Mouse (Mus musculus): ENCODE data around the gene Zbtb17.

Gene Zbtb17

DNA sequence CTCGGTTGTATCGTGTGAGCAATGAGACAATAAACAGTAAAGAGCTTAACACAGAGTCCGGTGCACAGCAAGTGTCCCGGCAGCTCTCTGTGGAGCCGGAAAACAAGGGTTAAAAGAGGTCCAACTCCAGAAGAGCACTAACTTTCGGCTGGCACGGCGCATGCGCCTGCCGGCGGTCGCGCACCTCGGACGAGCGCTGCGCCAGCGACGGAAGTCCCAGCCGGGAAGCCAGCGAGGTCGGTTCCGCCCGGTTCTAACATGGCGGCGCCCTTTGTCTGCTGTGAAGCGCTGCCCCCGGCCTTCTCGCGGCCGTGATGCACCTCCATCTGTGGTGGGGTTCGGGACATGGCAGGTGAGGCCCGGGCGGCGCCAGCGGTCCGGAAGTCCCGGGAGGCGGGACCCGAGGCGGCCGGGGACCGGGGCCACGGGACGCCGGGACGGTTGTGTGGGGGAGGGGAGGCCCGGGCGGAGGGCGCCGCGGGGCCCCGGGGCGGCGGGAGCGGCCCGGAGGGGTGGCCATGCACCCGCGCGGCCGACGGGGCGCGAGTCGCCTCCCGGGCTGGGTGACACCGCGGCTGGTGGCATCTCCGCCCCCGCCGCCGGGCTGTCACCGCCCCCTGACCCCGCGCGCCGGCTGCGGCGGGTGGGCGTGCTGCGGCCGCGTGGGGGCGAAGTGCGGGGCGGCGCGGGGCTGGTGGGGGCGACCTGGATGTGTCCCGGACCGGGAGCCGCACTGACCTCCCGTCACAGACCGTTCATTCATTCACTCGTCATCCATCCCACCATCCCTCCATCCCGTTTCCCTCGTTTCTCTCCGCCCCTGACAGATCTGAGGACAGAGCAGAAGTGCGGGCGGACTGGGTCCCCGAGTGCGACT is at the start of gene Zbtb17:
TSS of gene Zbtb17 (plus strand) at position 204 of the 877 bp plus-strand sequence.
- under 1% methylated on average over 98 of the region's 102 CpGs for WGBS

DNA sequence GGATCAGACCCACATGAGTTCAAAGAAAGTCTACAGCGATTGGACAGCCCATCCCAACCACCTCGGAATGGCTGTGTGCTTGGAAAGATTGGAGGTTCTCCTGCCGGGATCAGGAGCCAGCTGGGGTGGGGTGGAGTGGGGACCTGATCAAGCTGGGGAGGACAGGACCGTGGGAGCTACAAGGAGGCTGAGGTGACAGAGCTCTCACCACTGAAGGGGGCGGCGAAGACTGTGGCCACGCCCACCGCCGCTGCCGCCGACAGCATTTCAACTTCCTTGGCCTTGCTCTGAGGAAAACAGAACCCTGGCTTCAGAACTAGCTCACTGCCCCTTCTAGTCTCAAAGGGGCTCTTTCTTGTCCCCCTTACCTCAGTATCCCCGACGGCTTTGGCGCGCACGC is 49.7 kb upstream of the Zbtb17 start:
- WGBS: 32% methylated on average over 16 of the region's 16 CpGs

DNA sequence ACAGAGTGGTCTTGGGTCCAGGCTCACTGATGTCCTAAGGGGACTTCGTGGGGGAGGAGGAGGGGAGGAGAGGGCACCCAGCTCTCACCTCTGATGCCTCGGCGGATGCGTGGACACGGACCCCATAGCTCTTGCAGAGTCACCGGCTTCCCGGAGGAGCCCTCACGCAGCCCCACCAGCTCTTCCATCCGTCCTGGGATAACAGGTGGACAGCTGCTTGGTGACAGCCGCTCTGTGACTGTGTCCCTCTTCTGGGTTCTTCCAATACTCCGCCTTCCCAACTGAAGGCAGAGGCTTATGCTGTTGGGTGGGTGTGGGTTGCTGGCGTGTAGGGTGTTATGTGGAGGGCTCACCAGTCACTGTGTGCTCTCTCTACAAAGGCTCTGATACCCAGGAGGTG is 46.6 kb upstream of the Zbtb17 start:
- WGBS: 72% methylated on average over 12 of the region's 12 CpGs

DNA sequence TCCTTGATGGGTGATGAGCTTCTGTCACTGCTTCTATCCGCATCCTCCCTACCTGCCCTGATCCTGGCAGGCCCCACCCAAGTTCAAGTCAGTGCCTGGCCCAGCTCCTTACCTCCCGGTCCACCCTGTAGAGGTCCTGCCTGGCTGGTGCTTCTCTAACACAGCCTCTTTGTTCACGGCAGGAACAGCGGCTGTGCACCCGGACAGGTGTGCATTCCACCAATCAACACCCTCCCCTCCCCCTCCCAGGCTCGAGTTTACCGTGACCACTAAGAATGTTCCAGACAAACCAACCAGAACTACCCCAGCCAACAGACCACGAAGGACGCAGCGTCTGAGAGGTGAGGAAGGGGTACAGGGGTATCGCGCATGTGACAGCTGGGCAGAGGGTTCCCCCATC is 45.9 kb upstream of the Zbtb17 start, which contains the start of gene Clcnka:
TSS of gene Clcnka (minus strand) at position 180 of the 400 bp plus-strand sequence.
- WGBS: 75% methylated on average over 12 of the region's 12 CpGs

DNA sequence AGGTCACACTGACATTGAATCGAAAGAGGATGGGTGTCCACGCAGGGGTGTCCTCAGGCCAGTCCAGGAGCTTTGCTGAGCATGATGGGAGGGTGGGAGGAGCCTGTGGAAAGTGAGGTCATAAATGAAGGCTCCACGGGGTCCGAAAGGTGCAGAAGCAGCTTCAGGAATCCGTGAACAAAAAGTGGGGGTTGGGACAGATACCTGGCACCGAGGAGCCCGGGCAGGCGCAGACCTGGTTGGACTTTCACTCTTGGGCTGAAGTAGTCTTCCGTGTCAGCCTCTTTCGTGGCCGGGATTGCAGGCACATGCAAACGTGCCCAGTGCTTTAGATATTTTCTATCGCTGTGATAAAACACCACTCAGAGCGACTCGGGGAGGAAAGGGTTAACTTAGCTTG is 44.3 kb upstream of the Zbtb17 start:
- 88% methylated on average over 15 of the region's 15 CpGs for WGBS

DNA sequence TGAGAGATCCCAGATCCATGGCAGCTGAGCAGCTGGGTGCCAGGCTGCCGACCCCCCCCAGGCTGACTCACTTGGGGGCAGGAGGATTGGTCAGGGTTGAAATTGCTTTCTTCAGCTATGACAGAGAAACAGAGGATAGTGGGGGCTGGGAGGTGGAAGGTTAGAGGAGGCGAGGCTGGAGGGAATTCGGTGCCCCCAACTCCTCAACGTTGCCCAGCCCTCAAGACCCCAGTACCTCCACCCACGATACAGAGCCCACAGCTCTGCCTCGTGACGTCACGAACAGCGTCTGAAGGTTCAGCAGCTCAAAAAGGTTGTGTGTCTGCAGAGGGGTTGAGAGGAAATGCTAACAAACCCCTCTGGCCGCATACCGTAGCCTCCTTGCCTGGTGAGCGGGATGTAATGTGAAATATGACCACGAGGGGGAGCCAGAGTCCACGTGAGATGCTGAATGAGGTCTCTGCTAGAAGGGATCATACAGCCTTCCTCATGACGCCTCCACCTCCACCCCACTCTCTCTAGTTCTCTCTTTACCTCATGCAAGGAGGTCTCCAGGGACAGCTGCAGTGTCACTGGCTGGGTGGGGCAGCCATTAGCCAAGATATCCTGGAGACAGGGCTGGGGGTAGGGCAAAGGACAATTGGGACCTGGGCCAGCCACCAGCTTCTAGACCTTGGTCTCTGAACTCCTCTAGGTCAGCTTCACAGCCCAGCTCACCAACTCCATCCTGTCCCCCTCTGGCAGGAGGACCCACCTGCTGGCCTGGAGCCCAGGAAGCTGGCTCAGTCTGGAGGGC is 39.7 kb upstream of the Zbtb17 start:
- 11% methylated on average over 15 of the region's 15 CpGs for WGBS

DNA sequence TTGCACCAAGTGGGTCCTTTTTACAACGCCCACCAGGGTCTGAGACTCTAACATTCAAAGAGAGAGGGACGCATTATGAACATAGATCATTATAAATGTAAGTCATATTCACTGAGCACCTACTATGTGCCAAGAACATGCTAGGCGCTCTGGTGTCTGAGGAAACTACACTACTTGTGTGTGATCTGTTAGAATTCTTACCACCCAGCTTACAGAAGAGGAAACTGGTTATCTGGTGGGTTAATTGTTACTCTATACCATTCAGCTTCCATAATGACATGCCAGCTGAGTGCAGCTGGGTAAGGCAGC is 39.2 kb upstream of the Zbtb17 start:
- 85% methylated on average over 3 of the region's 3 CpGs for WGBS

DNA sequence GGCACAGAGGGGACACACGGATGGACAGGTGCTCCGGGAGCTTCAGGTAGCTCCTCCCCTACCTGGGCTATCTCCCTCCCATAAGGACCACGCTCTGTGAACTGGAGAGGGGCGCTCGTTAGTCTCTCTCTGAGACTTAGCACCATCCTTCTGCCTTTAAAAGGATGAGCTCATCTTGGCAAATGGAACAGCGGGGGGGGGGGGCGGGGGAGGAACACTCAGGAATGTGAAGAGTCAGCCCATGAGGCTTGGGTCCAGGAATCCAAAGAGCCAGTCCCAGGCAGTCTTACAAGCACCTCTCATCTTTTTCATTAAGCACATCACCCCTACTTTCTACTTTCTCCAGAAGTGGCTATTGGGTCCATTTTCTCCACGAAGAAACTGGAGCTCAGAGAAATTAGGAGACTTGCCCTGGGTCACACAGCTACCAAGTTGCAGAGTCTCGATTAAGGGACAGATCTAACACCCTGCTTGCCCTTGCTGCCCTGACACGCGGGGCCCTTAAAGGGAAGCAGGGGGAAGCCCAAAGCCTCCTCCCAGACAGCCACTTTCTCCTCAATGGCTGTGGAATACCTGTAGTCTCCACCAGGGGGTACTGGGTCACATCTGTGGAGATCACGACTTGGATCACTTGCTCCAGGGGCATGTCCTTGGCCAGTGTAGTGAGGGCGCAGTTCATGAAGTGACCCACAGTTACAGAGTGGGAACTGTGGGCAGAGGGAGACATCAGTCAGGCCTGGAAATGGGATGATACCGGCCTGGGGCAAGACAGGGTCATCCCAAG is 37.7 kb upstream of the Zbtb17 start:
- WGBS: 42% methylated on average over 14 of the region's 14 CpGs

DNA sequence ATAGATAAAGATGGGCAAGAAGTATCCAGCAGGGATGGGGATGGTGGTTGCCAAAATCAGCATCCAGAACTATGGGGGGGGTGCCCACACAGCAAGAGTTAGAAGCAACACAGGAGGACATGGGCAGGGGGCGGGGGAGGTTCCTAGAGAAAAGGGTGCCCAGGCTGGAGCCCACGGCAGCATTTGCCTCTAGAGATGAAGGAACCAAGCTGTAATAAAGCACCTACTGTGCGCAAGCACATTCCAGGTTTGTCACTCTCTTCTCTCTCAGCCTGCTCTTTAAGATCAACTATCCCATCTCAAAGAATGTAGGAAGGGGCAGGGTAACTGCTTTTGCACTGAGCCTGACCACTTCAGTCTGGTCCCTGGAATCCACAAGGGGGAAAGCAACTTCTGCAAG is 35.9 kb upstream of the Zbtb17 start:
- 90% methylated on average over 3 of the region's 3 CpGs for WGBS

DNA sequence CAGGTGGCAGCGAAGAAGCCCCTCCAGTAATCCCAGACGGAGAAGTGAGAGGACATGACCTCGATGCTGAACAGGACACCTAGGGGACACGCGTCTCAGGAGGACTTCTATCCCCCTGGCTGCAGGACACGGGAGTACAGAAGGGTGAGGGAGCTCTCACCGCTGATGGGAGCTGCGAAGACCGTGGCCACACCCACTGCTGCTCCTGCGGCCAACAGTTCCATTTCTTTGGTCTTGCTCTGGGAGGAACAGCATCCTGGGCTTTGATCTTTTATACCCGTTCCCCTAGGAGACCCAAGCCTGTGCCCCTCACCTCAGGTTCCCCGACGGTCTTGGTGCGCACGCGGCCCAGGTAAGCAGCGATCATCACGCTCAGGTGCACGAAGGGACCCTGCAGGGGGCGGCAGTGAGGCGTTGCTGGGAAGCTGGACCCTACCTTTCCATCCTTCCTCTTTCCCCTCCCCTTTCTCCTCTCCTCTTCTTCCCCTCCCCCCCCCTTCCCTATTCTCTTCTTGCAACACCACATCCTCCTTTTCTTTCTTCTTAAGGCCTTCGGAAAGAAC is 32.9 kb upstream of the Zbtb17 start:
- 27% methylated on average over 22 of the region's 22 CpGs for WGBS

DNA sequence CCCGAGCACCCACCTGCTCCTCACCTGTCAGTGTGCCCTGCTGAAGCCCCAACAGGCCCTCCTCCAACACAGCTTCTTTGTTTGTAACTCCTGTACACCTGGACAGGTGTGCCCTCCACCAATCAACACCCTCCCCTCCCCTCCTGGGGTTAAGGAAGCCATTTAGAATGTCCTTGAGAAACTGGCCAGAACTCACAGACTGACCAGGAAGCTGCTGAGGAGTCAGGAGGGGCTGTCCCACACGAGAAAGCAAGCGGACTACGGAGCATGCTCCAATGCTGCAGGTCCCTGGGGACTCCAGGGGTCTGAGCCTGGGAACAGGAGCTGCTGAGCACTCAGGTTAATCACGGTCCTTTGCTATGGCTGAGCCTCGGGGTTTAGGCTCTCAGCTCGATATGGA is 28.5 kb upstream of the Zbtb17 start, which contains the start of gene Clcnkb:
TSS of gene Clcnkb (minus strand) at position 91 of the 400 bp plus-strand sequence.
- WGBS: 73% methylated on average over 7 of the region's 7 CpGs

DNA sequence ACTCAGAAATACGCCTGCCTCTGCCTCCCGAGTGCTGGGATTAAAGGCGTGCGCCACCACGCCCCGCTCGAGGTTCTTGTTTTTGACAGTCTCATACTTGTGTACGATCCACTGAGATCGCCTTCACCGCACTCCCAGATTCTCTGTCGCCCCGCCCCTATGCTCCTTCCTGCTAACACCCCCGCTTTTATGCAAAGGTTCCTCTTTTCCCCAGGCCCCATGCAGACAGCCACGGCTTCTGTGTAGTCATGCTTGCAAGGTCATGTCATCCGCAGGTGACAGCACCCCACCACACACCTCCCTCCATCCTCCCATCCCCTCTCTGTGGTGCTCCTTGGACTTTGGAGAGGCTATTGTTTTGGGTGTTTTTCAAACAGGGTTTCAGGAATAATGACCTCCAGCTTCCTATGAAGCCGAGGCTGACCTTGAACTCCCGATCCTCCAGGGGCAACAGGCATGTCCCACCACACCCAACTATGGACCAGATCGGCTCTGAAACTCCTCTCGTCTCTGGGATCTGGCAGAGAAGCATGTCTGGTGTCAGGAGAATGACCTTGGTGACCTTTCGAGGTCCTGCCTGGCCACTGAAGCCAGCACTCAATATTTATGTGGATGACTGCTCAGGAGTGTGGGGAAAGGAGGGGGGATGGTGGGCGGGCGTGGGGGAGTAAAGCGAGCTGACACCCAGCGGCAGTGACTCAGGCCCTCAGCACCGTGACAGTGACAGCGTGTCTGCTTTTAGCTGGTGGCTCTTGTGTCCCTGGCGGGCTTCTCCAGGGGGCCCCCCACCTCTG is 24.9 kb upstream of the Zbtb17 start:
- WGBS: 62% methylated on average over 27 of the region's 27 CpGs

DNA sequence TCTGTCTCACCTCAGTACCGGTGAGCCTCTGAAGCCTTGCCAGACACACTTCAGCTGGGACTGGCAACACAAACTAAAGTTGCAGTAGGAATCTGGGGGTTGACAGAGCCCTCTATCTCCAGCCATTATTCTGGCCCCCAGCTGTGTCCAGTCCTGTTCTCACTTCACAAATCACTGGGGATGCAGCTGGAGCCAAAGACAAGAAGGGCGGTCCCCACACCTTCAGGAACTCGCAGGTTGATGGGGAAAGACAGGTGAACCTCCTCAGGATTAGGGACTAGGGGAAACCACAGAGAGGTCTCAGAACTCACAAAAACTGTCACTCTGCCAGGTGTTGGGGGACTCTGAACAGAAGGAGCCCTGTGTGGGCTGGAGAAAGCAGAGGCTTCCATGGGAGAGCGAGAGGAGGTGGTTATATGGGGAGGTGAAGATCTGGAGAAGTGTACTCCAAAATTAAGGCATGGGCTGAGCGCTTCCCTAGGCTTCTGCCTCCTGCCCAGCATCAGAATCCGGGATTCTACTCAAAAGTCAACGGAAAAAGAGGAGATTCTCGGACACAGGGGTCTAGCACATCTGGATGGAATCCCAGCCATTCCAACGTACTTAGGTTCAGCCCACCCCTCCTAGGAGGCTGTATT is 24.1 kb upstream of the Zbtb17 start, which contains the start of gene Hspb7:
TSS of gene Hspb7 (plus strand) at position 588 of the 638 bp plus-strand sequence.
- WGBS: 47% methylated on average over 9 of the region's 9 CpGs

DNA sequence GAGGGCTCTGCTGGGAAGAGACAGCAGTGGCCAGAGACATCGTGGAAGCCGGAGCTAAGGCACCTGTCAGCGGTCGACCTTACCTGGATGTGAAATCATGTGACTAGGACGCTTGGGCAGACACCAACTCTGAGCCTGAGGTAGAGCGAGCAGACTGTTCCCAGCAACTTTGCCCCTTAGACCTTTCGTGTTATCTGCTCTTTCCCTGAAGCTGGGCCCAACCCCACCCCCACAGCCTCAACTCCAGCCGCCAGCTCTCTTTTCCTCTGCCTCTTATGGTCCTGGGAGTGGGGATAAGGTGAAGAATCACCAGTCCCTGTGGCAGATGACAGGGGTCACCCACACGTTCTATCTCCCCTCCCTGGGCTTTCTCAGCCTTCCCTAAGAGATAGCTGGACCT is 23.6 kb upstream of the Zbtb17 start:
- 77% methylated on average over 9 of the region's 9 CpGs for WGBS

DNA sequence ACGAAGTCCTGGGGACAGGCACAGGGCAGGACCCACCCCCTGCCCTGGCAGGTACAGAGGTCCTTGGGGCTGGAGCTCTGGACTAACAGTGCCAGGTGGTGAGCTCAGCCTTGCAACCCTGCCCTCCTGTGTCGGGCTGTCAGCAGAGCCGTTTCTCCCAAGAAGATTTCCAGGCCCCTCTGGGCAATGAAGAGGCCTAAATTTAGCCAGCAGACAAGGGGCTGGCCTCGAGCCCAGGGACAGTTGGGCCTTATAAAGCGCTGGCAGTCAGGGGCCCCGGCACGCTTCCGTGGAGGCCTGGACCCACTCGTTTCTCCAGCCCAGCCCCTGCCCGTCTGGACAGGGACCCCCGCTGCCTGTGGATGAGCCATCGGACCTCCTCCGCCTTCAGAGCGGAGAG is 23.0 kb upstream of the Zbtb17 start:
- WGBS: 56% methylated on average over 14 of the region's 14 CpGs

DNA sequence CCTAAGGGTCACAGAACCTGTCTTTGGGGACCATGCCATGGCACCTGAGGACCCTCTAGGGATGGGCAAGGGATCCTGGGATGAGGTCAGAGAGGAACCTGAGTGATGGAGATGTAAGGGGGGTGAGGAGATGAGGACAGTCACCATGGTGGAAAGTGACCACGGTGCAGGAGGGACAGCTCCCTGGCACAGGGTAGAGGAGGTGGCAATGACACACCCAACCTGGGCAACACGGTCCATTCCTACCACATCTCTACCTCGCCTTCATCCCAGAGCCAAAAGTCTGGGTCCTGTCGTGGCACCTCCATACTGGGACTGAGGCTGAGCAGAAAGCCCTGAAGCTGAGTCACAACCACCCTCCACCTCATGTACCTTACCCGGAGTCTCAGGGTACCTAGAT is 21.6 kb upstream of the Zbtb17 start:
- 79% methylated on average over 5 of the region's 5 CpGs for WGBS

DNA sequence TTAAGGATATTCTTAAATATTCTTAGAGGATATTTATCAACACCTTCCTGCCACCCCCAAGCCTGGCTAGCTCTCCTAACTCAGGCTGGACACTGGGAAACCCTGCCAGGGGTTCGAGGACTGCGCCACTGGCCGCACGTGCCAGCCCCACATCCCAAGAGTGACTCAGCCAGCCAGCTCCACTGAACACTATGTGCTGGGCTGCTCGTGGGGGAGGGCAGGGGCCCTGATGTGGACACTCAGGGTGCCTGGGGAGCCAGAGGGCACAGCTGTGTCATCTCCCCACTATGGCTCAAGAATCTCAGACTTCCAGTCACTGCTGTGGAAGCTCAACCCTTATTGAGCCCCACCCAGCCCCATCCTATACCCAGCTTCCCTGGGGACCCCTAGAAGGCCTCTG is 21.2 kb upstream of the Zbtb17 start:
- 77% methylated on average over 5 of the region's 5 CpGs for WGBS

DNA sequence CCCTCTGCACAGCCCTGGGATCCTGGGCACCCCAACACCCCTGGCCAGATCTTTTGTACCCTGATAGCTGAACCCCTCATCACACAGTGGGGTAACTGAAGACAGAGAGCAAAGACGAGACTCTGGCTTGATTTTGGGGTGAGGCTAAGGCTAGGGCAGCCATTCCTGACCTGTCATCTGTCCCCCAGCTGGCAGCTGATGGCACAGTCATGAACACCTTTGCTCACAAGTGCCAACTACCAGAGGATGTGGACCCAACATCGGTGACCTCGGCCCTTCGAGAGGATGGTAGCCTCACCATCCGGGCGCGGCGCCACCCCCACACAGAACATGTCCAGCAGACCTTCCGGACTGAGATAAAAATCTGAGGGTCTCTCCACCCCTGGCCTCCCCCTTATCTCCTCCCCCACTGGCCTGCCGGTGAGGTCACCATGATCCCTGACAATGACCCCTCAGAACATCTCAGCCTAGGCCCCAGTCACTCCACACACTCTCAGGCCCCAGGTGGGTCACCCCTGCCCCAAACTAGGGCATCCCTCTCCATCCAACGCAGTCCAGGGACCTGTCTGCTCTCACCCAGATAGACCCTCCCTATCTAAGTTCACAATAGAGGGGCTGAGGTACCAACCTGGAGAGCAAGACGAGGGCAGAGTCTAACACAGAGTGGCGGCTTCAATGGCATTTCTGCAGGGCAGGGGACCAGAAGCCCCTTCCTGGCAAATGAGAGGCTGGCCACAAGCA is 20.6 kb upstream of the Zbtb17 start:
- 91% methylated on average over 13 of the region's 13 CpGs for WGBS
